Mouse (Mus musculus): ENCODE results near the gene Dffa.

Gene Dffa

GRCm38 (mm10) chr4:149103875-149104561 lies at the start of gene Dffa:
Dffa (plus strand) TSS chr4:149104146.
- DNase-seq = peak; percentile 90 to 94

GRCm38 (mm10) chr4:149055847-149056246 lies 48.1 kb upstream of the Dffa start:
- DNase-seq = no peak

- DNase-seq = no peak
Measured at GRCm38 (mm10) chr4:149056957-149057356, 47.0 kb upstream of the Dffa start.

GRCm38 (mm10) chr4:149057470-149057869 lies 46.5 kb upstream of the Dffa start:
- no peak for DNase-seq

GRCm38 (mm10) chr4:149058298-149058697 lies 45.6 kb upstream of the Dffa start:
- DNase-seq = no peak

GRCm38 (mm10) chr4:149059713-149060112 lies 44.2 kb upstream of the Dffa start:
- DNase-seq = no peak

- peak; percentile 32 to 63 for DNase-seq
Measured at GRCm38 (mm10) chr4:149060621-149061431, 43.1 kb upstream of the Dffa start.

GRCm38 (mm10) chr4:149061432-149061718 lies 42.6 kb upstream of the Dffa start:
- no peak for DNase-seq

- no peak for DNase-seq
Measured at GRCm38 (mm10) chr4:149062406-149063318, 41.3 kb upstream of the Dffa start.

- DNase-seq = no peak
Measured at GRCm38 (mm10) chr4:149064061-149064854, 39.7 kb upstream of the Dffa start.

GRCm38 (mm10) chr4:149066672-149067551 lies 37.0 kb upstream of the Dffa start:
- DNase-seq = peak; percentile 52 to 66

- no peak for DNase-seq
Measured at GRCm38 (mm10) chr4:149075073-149075472, 28.9 kb upstream of the Dffa start.

GRCm38 (mm10) chr4:149075871-149076575 lies 27.9 kb upstream of the Dffa start:
- peak; percentile 67 to 68 for DNase-seq

- DNase-seq = no peak
Measured at GRCm38 (mm10) chr4:149078261-149078660, 25.7 kb upstream of the Dffa start.

- DNase-seq = no peak
Measured at GRCm38 (mm10) chr4:149079629-149080028, 24.3 kb upstream of the Dffa start.

GRCm38 (mm10) chr4:149080111-149080510 lies 23.8 kb upstream of the Dffa start:
- DNase-seq = no peak

GRCm38 (mm10) chr4:149081528-149081927 lies 22.4 kb upstream of the Dffa start:
- DNase-seq = peak; percentile 89 to 92

- DNase-seq = no peak
Measured at GRCm38 (mm10) chr4:149085381-149085780, 18.6 kb upstream of the Dffa start.

GRCm38 (mm10) chr4:149091364-149091763 lies 12.6 kb upstream of the Dffa start:
- DNase-seq = no peak

GRCm38 (mm10) chr4:149097956-149098355 lies 6.0 kb upstream of the Dffa start:
- DNase-seq = no peak

- DNase-seq = no peak
Measured at GRCm38 (mm10) chr4:149098571-149098970, 5.4 kb upstream of the Dffa start.
